Mouse (Mus musculus) spleen, adult 12 weeks (tissue): Measurements from ENCODE around the gene Rhbdd2.
"Not testable (repeated sequence)": the region's sequence is repeated elsewhere in the genome, so short reads cannot be mapped to it uniquely, and the experiment has no call there.

ENCODE experiments used
- DNase-seq: peaks from one replicate; pipeline ENCODE4 v3.0.0; 2022; ENCODE audit warnings: low spot score

Gene Rhbdd2

GRCm38 (mm10) chr5:135632117-135632796 is at the start of gene Rhbdd2:
Rhbdd2 (plus strand) TSS chr5:135632618.
- peak; percentile 98 for DNase-seq

GRCm38 (mm10) chr5:135585691-135586090 is 46.7 kb upstream of the Rhbdd2 start:
- no peak for DNase-seq

GRCm38 (mm10) chr5:135587764-135588163 is 44.7 kb upstream of the Rhbdd2 start:
- DNase-seq, result no peak

- DNase-seq, result no peak
These were observed 42.2 kb upstream of the Rhbdd2 start for GRCm38 (mm10) chr5:135589996-135590784.

GRCm38 (mm10) chr5:135604643-135605042 is 27.8 kb upstream of the Rhbdd2 start:
- not testable (repeated sequence) for DNase-seq

- DNase-seq, result not testable (repeated sequence)
These were observed 25.7 kb upstream of the Rhbdd2 start for GRCm38 (mm10) chr5:135606717-135607116.

GRCm38 (mm10) chr5:135607581-135607980 is 24.8 kb upstream of the Rhbdd2 start:
- DNase-seq, result no peak

- no peak for DNase-seq
These were observed 22.6 kb upstream of the Rhbdd2 start for GRCm38 (mm10) chr5:135609794-135610193.

- DNase-seq, result not testable (repeated sequence)
These were observed 12.7 kb upstream of the Rhbdd2 start for GRCm38 (mm10) chr5:135619741-135620140.

GRCm38 (mm10) chr5:135620526-135620925 is 11.9 kb upstream of the Rhbdd2 start:
- DNase-seq, result no peak

GRCm38 (mm10) chr5:135621725-135622124 is 10.7 kb upstream of the Rhbdd2 start:
- no peak for DNase-seq

GRCm38 (mm10) chr5:135623006-135623563 is 9.3 kb upstream of the Rhbdd2 start:
- no peak for DNase-seq

GRCm38 (mm10) chr5:135628916-135629315 is 3.5 kb upstream of the Rhbdd2 start:
- DNase-seq, result no peak

- DNase-seq, result no peak
These were observed 3.0 kb upstream of the Rhbdd2 start for GRCm38 (mm10) chr5:135629401-135629800.

GRCm38 (mm10) chr5:135630598-135630997 is 1.8 kb upstream of the Rhbdd2 start:
- peak; percentile 57 for DNase-seq

GRCm38 (mm10) chr5:135632797-135633144 is 353 bp downstream of the Rhbdd2 start:
- no peak for DNase-seq

- no peak for DNase-seq
These were observed 7.5 kb downstream of the Rhbdd2 start for GRCm38 (mm10) chr5:135639760-135640458.

- DNase-seq, result no peak
These were observed 8.0 kb downstream of the Rhbdd2 start for GRCm38 (mm10) chr5:135640459-135640789.

GRCm38 (mm10) chr5:135641028-135641427 is 8.6 kb downstream of the Rhbdd2 start:
- DNase-seq, result no peak

GRCm38 (mm10) chr5:135642686-135643551 is 10.5 kb downstream of the Rhbdd2 start:
- DNase-seq, result no peak

GRCm38 (mm10) chr5:135643552-135643842 is 11.1 kb downstream of the Rhbdd2 start:
- DNase-seq, result no peak

- no peak for DNase-seq
These were observed 11.5 kb downstream of the Rhbdd2 start for GRCm38 (mm10) chr5:135643869-135644268.
